Mouse (Mus musculus): ENCODE data around the gene Gm11239. TPM values are rescaled to one million over a fixed set of nuclear protein-coding genes. Genes with fewer than 3 reads are reported as not detected.
"Not testable (repeated sequence)": the region's sequence is repeated elsewhere in the genome, so short reads cannot be mapped to it uniquely, and the experiment has no call there.

The Gm11239 gene
- total RNA-seq (2021) = not detected in 2 replicates
- long read RNA-seq, experiment 1 = 0 reads
- long read RNA-seq, experiment 2 = 0 reads

DNA sequence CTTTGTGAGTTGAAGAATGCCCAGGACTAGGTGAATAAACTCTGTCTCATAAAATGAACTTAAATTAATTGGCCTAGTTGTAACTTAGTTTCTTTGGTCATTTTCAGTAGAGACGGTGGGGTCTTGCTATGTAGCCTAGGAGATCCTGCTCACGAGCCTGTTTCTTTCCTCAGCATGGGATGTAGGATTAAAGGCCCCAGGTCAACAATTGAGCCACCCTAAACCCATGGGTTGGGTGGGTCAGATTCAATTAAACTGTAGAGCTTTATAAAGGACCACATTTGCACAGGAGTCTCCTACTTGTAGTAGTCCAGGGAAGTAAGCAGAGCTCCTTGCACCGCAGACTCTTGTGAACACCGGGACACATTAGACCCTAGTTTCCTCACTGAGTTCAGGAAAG is at the start of gene Gm11239:
TSS of gene Gm11239 (plus strand) at position 301 of the 400 bp plus-strand sequence.
- DNase-seq = not testable (repeated sequence)

DNA sequence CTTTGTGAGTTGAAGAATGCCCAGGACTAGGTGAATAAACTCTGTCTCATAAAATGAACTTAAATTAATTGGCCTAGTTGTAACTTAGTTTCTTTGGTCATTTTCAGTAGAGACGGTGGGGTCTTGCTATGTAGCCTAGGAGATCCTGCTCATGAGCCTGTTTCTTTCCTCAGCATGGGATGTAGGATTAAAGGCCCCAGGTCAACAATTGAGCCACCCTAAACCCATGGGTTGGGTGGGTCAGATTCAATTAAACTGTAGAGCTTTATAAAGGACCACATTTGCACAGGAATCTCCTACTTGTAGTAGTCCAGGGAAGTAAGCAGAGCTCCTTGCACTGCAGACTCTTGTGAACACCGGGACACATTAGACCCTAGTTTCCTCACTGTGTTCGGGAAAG is 45.5 kb upstream of the Gm11239 start, which contains the start of gene Gm11237:
TSS of gene Gm11237 (plus strand) at position 301 of the 400 bp plus-strand sequence.
- not testable (repeated sequence) for DNase-seq

DNA sequence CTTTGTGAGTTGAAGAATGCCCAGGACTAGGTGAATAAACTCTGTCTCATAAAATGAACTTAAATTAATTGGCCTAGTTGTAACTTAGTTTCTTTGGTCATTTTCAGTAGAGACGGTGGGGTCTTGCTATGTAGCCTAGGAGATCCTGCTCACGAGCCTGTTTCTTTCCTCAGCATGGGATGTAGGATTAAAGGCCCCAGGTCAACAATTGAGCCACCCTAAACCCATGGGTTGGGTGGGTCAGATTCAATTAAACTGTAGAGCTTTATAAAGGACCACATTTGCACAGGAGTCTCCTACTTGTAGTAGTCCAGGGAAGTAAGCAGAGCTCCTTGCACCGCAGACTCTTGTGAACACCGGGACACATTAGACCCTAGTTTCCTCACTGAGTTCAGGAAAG is 30.3 kb upstream of the Gm11239 start, which contains the start of gene Gm11236:
TSS of gene Gm11236 (plus strand) at position 301 of the 400 bp plus-strand sequence.
- DNase-seq = not testable (repeated sequence)

DNA sequence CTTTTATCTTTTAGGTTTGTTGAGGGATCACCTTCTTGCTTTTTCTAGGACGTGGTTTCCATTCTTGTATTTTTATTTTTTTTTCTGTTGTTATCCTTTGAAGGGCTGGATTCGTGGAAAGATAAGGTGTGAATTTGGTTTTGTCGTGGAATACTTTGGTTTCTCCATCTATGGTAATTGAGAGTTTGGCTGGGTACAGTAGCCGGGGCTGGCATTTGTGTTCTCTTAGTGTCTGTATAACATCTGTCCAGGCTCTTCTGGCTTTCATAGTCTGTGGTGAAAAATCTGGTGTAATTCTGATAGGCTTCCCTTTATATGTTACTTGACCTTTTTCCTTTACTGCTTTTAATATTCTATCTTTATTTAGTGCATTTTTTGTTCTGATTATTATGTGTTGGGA is 6.3 kb upstream of the Gm11239 start:
- DNase-seq = not testable (repeated sequence)

DNA sequence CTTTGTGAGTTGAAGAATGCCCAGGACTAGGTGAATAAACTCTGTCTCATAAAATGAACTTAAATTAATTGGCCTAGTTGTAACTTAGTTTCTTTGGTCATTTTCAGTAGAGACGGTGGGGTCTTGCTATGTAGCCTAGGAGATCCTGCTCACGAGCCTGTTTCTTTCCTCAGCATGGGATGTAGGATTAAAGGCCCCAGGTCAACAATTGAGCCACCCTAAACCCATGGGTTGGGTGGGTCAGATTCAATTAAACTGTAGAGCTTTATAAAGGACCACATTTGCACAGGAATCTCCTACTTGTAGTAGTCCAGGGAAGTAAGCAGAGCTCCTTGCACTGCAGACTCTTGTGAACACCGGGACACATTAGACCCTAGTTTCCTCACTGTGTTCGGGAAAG is 15.1 kb downstream of the Gm11239 start, which contains the start of gene Gm428:
TSS of gene Gm428 (plus strand) at position 301 of the 400 bp plus-strand sequence.
- DNase-seq = not testable (repeated sequence)

DNA sequence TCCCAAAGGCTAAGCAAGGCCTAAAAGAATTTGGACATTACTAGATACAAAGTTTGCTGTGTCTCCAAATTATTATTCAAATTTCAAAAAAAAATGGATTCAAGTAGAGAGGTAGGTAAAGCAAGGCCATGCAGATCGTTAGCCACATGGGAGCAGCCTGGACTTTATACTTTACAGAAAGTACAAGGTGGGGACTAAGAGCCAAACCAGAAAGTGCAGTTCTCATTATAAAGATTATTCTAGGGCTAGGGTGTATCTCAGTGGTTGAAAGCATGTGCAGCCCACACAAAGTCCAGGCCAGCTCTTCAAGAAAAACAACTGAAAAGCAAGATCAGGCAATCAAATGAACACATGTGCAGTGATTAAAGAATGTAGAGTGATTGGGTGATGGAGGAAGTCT is 50.6 kb downstream of the Gm11239 start:
- no peak for DNase-seq

DNA sequence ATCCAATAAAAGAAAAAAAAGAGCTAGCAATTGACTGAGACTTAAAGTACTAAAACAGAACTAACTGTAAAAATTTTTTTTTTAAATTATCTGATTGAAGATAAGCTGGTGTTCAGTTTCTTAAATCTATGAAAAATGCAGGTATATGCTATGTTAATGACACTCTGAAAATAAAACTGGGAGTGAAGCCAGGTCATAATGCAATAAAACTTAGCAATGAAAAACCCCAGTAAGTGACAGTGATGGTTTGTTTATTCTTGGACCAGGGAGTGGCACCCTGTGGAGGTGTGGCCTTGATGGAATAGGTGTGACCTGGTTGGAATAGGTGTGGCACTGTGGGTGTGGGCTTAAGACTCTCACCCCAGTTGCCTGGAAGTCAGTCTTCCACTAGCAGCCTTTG is 51.7 kb downstream of the Gm11239 start:
- DNase-seq = no peak

Other genes starting within 250 kb of the Gm11239 start
- not detected in 2 replicates for gene Gm11238, start 60.5 kb upstream of the Gm11239 start, total RNA-seq (2021)
- not detected in 2 replicates for gene Gm11237, start 45.4 kb upstream of the Gm11239 start, total RNA-seq (2021)
- gene Gm11236, start 30.2 kb upstream of the Gm11239 start, total RNA-seq (2021) = not detected in 2 replicates
- not detected in 2 replicates for gene Gm428, start 15.2 kb downstream of the Gm11239 start, total RNA-seq (2021)
- gene Rasef, start 122.6 kb downstream of the Gm11239 start, total RNA-seq (2021) = 0.19 and 0.26 TPM in 2 replicates
- gene Gm11758, start 207.9 kb downstream of the Gm11239 start, total RNA-seq (2021) = not detected in 2 replicates
- gene Gm11757, start 222.8 kb downstream of the Gm11239 start, total RNA-seq (2021) = not detected in 2 replicates
- not detected in 2 replicates for gene Gm13871, start 237.6 kb downstream of the Gm11239 start, total RNA-seq (2021)